Mouse (Mus musculus) spleen, adult 2 months (tissue): ENCODE results near the gene Akr1b10.

Experiments used
- CTCF ChIP-seq: fragments of 200-500 bp; IDR thresholded peaks from 2 replicates; pipeline ENCODE4 v1.5.1; 2011; ENCODE audit warnings: mild to moderate bottlenecking, inconsistent platforms; ENCODE audit not compliant: insufficient read depth, insufficient read length, insufficient replicate concordance; ENCODE audit errors: extremely low read depth
- POLR2A ChIP-seq: fragments of 200-500 bp; IDR thresholded peaks from 2 replicates; pipeline ENCODE4 v1.6.1; 2011; ENCODE audit warnings: low read depth, low read length, inconsistent platforms

- no peak for TF ChIP-seq CTCF
- no peak for TF ChIP-seq POLR2A
Observed at GRCm38 (mm10) chr6:34334673-34335072, 49.3 kb upstream of the Akr1b10 start.
